Mouse (Mus musculus) layer of hippocampus, postnatal 10 days (tissue): ENCODE measurements around the gene Casq2. TPM values are rescaled to one million over a fixed set of nuclear protein-coding genes. Genes with fewer than 3 reads are reported as not detected.

Source experiments
- DNase-seq, 2 experiments: peaks; one replicate each; pipeline ENCODE4 v3.0.0; 2021; ENCODE audit warnings: low spot score in 2 of 2
- total RNA-seq, 2 experiments: library from RNA; stranded (reverse); gene quantifications; 2 replicates each; pipeline ENCODE4 v1.2.3; 2021

Gene Casq2
- total RNA-seq, 2 experiments from 2014 or later, result 1.4 to 1.7 TPM

DNA sequence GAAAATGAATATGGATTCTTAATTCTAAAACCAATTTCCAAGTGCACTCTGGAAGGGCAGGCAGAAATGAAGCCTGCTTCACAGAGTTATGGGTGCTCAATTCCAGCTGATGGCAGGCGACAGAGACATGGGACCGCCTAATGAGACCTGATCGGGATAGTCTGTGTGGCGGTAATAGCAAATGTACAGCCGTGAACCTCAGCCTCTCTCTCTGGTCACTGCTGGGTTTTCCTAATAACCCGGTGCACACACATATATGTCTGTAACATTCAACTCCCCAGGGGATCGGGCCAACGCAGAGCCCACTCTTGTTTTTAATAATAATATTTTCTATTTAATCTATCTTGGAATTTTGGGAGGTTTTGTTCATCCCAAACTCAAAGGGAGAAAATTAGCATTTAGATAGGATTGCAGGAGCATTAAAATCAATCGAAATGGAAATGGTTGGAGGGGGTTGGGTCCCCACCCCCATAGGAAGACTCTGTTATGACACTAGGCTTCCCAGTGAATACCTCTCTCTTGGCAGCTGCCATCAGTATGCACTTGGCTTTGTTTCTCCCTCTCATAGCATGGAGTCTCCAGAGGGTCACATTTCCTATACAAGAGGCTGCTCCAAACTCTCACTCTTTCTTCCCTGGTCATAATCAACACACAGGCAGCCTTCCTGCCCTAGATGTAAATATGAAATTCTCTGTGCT is 45.6 kb downstream of the Casq2 start:
- DNase-seq, result no peak

DNA sequence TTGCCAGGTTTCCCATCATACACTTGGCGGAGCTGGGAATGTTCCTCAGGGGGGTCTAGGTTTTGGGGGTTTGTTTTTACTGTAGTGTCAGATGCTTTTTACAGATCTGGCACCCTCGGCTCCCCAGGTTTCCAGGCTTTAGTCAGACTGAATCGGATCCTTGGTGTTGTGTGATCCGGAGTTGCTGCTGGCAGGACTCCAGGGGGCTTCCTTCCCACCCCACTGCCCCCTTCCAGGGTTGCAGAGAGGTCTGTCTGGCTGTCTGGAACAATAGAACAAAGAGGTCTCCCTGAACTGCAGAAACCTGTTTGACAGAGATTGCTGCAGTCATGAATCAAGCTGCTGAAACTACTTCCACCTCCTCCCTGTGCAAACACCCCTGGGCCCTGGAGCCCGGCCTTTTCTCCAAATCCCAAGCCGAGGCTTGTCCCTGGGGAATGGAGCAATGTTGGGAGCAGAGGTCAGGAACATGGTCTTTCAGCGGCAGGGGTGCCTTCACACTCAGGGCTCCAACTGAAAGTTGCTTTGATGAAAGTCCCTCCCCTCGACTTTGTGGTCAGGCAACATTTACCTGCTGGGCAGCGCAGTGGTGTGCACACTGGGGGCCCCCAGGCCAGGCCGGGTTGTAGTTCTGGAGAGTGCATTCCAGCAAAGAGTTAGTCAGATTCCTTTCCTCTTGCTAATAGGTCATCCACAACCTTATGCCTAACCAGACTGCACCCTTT is 49.3 kb downstream of the Casq2 start:
- no peak for DNase-seq

DNA sequence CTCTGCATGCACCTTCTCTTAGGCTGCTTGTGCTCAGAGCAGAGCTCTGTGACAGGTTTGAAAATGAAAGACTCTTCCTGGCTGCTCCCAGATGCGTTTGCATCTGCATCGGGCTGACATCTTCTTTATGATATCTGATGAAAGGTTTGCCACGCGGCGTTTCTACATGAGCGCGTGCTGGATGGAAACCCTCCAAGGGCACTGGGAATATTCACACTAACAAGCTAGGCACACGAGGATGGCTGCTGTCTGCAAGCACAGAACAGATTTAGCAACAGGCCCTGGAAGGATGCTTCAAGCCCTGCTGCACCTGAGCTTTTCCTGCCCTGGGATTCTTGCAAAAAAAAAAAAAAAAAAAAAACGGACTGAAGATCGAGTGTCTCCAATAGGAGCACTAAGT is 50.9 kb downstream of the Casq2 start:
- no peak for DNase-seq

DNA sequence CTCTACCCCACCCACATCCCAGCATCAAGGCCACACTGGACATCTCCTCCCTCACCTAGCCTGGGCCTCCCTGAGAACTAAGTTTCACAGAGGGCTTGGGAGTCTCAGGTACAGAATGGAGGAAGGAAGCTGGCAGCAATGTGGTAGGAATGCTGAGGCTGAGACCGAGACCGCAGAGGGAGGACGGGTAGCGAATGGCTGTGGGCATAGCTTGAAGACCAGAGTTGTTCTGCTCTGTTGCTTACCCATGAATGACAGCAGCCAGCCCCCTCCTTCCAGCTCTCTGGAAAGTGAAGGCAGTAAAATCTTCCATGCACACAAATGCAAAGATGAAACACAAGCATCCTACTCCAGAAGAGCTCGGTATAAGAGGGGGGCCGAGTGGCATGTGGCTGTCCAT is 52.7 kb downstream of the Casq2 start:
- DNase-seq, result no peak

DNA sequence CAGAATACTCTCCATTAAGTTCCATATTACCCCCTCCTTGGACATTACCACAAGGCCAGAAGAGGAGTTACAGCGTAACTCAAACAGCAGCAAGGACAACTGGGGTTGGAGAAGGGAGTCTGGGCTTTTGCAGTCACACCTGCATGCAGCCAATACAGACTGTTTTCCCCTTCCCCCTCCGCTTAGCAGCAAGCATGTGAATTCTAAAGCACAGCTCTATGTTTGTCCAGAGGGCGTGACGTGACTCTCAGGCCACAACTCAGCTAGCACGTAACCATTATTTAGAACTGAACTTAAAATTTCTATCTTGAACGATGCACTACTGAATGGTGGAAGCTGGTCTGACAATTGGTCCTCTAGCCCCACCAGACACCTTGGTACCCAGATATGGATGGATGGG is 54.4 kb downstream of the Casq2 start:
- no peak for DNase-seq

DNA sequence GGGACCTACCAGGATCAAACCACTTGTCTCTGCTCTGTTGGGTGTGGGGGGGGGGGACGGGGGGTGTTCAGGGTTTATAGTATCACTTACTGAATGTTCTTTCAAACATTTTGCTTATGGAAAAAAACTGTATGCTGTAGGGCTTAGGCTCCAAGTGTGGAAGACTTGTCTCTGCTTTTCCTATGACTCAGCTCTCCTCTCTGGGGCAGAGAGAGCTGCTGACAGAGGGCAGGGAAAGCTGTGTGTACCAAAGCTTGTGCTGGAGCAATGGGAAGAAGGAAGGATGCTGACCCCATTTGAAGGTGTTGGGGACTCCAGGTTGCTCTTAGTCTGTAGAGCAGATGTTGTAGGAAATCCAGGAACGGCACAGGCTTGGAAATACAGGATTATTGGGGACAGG is 55.2 kb downstream of the Casq2 start:
- DNase-seq, result no peak

DNA sequence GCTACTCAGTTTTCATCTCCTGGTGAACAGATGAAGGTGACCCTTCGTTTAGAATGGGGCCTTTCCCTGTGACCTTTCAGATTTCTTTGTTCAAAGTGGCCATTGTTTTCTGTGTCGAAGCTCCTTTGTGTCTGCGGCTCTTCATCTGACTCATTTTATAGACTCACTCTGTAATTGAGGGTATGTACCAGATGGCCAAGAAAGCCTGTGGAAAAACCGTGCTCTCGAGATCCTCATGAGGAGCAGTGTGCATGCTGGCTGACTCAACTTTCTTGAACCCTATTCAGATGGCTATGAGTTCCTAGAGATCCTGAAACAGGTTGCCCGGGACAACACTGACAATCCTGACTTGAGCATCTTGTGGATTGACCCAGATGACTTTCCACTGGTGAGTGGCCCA is 55.7 kb downstream of the Casq2 start:
- no peak for DNase-seq

DNA sequence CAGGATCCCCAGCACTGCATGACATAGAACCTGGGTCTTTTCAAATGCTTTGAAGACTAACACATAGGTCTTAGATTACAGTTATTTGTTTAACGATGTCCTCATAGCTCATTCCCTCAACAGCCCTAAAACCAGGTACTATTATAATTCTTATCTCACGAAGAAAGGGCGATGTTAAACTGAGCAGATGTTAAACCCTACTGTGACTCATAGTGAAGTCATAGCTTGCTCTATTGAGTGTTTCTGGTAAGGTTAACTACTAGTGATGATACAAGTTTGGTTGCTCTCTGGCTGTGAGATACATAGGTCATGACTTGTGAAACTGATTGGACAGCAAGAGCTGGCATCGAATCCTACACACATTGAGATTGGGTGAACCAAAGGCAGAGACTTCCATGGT is 56.7 kb downstream of the Casq2 start:
- DNase-seq, result no peak

DNA sequence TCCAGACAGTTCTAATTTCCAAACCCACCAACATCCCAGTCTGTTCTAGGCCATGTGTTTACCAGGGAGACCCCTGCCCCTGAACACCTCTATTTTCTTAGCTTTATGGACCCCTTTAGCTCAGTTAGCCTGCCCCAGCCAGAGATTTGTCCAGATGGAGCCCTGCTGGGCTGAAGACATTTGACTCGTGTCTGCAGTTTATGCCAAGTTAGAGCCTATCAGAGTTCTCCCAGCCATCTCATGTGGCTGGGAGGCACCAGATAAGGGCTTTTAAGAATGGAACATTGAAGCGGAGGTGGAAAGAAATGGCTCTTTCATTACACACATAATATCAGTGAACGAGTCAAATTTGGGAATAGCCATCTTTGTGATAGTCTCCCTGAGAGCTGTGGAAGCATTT is 57.3 kb downstream of the Casq2 start:
- no peak for DNase-seq

DNA sequence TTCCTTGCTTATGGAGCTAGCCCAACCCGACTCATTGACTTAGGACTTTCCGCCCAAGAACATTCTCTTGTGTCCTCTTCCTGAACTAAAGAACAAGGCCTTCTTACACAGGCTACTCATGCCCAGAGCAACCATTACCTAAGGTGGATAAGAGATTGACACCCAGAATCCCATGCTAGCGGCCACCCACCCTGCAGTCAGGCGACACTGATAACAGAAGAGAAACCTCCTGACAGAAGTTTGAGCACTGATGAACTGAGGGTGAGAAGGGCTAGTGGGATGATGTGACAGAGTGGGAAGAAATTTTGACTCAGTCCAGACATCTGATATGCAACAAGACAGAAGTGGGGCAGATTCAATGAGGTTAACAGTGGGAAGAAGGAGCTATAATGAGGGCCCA is 58.2 kb downstream of the Casq2 start:
- DNase-seq, result no peak

DNA sequence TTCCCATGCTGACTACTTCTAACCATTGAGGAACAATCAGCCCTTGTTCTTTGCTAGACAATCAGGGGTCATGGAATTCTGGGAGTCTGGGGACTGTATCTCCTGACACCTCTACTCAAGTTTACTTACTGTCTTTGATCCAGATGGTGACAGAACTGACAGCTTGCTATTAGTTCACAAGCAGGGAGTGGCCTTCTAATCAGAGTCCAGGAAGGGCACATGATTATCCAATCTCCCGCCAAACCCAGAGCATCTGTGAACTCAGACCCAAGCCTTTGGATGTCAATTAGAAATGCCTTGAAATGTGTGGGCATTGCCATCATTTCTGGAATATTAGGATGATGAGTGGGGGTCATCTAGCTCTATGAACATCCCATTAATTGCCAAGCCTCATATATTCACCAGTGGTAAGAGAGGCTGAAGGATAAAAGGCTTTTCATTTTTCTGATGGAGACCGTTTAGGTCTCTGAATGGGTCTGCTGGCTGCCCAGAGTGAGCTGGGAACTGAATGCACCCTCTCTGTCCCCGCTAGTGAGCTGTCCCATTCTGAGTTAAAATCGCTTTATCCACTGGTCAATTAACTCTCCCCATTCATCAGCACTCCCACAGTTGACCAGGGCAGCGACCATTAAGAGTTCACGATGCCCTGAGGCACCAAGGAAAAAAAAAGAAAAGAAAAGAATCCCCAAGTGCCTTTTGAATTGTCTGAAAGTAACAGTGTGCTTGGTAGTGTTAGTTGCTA is 59.6 kb downstream of the Casq2 start:
- DNase-seq, result no peak

DNA sequence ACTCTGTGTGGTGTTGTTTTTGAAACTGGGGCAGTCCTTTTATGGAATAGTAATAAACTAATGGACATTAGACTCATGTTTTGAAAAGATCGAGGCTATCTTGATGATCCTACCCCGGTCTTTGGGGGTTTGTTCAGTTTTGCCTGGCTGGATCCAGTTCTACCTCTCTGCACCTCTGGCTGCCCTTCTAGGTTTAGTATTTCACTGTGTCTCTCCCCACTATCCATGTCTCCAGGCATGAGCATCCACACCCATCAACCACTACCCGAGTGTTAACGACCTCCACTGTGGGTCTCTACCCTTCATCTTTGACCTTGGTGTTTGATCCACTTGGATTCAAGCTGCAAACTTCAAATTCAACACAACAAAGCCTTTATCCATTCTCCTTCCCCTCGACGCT is 60.2 kb downstream of the Casq2 start:
- no peak for DNase-seq

DNA sequence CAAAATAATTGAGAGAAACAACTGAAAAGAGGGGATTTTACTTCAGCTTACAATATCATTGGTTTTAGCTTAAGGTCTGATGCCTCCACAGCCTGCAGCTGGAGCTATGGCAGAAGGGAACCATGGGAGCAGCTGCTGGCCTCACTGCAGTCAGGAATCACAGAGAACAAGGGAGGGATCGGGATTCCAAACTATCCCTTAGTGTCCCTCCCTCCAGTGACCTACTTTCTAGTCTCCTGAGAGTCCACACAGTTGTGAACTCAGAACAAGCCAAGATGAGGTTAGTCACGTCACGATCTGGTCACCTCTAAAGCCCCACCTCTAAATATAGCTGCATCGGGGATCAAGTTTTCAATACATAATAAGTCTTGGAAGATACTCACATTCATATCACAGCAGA is 61.0 kb downstream of the Casq2 start:
- no peak for DNase-seq

DNA sequence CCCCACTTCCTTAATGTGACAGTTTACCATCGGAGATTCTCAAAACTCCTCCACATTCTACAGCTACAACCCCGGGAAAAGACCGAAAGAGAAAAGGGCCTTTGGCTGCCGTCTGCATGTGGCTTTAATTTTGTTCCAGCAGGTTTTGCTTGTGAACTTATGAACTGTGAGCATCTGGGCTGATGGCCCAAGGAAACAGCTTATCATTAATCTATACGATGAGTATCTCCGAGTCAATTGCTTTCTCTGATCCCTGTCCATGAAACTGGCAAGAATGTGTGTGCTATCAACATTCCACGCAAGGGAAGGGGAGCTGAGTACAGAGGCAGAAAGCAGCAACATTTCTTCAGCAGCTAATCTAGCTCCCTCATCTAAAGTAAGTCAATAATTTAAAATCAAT is 63.7 kb downstream of the Casq2 start:
- no peak for DNase-seq

DNA sequence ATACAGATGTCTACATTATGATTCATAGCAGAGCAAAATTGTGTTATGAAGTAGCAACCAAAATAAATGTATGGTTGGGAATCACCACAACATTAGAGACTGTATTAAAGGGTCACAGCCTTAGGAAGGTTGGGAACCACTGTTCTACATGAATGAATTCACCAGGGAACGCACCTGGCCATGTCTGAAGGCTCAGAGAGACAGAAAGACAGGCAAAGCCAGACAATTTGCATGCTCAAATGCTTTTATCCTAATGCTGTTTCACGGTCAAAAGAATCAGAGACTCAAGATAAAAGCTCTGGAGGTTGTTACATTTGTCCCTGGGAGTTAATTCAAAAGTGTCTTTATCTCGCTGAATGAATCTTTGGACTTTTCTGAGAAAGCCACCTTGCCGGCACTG is 65.6 kb downstream of the Casq2 start:
- no peak for DNase-seq

DNA sequence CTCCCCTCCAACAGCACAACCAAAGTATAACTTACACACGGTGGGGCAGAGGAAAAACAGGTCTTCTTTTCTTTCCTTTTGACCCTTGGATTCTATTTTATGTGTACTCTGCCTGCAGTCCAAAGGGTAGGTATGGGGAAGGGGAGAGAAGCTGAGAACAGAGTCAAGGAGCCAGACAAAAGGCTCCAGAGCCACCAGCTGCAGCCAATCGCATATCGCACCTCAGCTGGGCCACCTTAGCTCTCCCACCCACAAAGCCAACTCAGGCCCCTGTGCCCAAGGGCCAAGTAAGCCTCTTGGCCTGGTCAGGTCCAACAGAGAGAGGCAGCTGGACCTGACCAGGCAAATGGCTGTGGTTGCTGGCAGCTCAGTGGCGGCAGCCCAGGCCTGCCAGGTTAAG is 66.3 kb downstream of the Casq2 start:
- no peak for DNase-seq

DNA sequence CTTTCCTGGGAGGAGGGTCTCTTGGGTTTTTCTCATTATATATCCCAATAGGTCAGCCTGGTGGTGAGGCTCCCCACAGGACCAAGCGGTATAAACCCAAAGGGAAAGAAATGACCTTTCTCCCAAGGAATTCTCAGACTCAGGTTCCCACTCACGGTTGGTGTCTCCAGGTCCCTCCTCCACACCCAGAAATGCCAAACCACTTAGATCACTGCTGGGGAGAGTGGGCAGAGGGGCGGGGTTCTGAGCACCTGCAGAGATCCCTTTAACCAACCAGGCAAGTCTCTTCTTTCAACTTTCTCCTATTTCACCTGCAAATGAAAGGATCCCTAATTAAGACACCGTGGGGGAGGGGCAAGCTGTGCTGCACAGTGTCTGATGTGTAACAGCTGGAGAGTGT is 66.7 kb downstream of the Casq2 start:
- DNase-seq, result no peak

DNA sequence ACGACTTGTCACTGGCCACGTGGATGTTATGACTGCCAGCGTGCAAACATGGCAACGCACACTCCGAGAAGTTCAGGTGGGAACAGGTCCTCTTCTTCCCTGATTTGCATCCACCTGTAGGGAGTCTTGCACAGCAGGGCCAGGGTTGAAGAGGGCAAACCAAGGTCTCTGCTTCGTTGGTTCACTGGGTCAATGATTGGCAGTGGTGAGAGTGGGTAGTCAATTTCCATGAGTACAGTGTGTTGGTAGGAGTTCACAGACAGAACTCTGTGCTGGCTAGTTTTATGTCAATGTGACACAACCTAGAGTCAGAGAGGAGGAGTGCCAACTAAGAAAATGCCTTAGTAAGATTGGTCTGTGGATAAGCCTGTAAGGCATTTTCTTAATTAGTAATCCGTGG is 67.9 kb downstream of the Casq2 start:
- no peak for DNase-seq

DNA sequence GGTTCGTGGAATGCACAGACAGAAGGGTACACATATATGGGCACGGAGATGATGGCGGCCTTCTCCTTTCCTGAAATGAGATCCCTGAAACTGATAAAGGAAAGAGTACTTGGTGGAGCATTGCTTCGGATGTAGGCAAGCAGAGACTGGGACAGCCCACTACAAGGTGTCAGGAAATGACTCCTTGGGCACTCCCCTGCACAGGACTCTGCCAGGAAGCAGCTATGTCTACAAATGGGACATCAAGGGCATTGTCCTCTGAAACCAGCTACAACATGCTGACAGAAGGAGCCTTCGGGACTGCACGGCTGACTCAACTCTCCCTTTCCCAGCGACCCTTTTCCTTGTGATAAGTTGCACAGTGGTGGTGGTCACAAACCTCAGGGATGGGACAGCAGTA is 70.5 kb downstream of the Casq2 start:
- peak in 1 of 2 experiments; percentile 7 for DNase-seq

DNA sequence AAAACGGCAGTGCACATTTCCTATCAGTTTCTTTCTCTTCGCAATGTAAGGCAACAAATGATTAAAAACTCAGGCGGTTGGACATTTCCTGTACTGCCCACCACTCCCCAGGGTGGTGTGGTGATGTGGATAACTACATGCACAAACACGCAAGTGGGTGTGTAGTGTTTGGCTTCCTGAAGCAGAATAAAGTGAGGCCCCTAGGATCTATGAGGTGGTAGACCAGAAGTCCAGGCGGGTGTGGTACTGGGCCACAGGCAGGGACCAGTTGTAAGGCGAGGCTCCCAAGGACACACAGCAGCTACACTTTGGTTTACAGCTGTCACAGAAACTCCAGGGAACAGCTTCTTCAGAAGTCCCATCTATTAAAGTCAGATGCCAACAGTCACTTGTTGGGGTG is 71.4 kb downstream of the Casq2 start:
- DNase-seq, result no peak

DNA sequence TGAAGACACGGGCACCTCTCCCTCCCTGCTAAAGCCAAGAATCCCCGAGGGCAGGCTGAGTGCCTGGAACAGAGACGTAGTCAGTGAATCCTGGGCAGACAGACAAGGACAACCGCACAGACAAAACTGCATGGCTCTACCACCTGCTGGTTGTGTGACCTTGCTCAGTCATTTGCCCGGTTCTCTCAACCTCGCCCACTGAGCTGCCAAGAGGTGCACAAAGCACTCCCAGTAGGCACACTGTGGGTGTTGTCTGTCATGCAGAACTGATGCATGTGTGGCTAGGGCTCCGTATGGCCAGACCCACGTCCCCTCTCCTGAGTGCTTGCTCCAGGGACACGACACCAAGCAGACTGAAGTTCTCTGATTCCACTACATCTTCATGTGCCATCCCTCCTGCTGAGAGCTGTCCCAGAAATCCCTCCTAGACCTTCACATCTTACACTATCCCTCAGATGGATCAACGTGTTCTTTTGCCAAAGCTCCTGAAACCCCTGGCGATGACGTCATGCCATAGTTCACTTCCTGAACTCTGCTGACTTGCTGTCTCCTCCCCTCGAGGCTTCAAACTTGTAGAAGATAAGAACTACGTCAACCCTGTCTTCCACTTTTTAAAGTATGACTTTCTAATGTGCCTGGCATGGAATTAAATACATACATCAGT is 72.7 kb downstream of the Casq2 start:
- DNase-seq, result peak in 1 of 2 experiments; percentile 11
